Mouse (Mus musculus): ENCODE measurements at regions not wholly inside any gene's neighbourhood (a gene's known extent, or its start where the extent isn't known, plus 50 kb on each side); places are given as distances from the start of the nearest gene placed in this dataset.

DNA sequence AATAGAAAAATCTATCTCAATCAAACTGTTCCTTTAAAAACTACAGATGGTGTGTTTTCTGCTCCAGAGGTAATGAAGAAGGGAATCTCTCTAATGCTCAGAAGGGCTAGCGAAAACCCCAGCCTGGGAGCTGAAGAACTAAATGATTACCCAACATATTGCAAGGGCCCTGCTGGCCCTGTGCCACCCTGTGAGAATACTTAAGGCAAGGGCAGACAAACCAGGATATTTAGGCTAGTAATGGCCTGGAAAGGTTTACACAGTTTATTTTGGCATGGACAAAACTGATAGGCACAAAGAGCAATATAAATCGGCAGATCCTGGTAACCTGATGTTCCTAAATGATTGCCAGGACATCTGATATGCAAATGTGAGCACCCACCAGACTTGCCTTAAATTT lies 428.3 kb downstream of the Tns3 start:
- ATAC-seq (replicated peaks in 1 of 2; ENCODE audit: insufficient read depth in 1 of 2, low FRiP score in 2 of 2, low TSS enrichment in 1 of 2, low read depth in 1 of 2, poor library complexity in 2 of 2, severe bottlenecking in 2 of 2), result no peak

DNA sequence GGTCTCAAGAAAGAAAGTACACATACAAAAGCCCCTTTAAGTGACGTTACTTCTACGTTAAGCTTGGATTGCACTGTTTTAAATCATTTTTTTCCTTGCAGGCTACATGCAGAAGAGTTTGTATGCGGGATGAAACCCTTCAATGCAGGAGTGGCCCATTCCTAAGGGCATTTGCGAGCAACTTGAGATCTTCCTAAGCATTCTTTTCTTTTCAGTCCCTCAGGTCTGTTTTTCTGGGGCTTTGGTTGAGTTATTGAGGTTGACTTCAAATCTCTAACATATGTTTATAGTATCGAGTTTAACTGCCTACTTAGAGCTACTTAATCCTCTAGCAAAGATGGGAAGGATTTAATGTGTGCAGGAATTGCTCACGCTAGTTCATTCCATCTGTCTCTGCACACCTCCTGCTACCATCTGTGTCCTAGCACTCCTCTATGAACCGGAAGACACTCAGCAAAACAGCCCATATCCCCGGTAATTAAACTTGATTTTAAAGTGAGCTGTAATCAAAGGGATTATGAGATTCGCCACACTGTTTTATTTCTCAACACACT lies 431.6 kb downstream of the Tns3 start:
- ATAC-seq (replicated peaks in 1 of 2; ENCODE audit: insufficient read depth in 1 of 2, low FRiP score in 2 of 2, low TSS enrichment in 1 of 2, low read depth in 1 of 2, poor library complexity in 2 of 2, severe bottlenecking in 2 of 2), result no peak

DNA sequence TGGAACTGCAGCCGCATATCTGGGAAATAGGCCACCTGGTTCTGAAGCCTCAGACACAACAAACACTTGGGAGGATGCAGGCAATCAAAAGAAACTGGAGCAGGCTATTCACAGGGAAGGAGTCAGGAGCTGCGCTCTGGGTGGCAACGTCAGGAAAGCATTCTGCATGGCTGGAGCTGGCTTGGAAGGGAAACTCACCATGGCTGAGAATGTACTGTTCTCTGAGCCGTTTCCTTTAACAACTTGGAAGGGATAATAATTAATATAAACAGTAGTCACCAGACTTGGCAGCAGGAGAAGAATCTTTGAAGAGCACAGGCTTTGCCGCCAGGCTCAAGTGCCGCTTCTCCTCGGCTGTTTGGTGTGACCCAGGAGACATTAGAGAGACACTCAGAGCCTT lies 434.5 kb downstream of the Tns3 start:
- ATAC-seq (replicated peaks in 1 of 2; ENCODE audit: insufficient read depth in 1 of 2, low FRiP score in 2 of 2, low TSS enrichment in 1 of 2, low read depth in 1 of 2, poor library complexity in 2 of 2, severe bottlenecking in 2 of 2), result no peak

DNA sequence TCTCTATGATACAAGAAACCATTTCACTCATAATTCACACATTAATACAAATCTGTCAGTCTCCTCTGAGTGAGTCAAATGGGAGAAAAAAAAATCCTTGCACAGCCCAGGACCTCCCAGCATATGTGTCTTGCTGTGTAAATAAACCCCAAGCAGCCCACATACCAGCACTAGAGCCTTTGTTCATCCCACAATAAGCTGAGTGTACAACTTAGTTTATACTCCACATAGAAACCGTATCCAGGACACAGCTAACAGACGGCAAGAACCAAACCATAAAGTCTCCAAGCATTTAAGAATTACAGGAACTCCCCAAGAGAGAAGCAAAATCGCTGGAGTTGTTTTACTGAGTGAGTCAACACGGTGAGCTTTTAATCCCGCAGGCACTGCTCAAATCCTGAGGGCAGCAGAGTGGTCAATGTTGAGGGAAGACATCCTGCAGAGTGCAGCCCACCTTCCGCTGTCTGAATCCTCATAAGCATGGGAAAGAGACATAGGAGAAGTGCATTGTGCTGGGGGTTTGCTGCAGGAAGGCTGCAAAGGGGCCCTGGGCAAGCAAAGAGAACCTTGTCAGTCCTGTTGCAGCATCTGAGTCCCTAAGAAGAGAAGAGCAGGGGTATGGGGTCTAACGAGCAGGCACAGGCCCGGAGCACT lies 436.4 kb downstream of the Tns3 start:
- no peak for ATAC-seq (replicated peaks in 1 of 2; ENCODE audit: insufficient read depth in 1 of 2, low FRiP score in 2 of 2, low TSS enrichment in 1 of 2, low read depth in 1 of 2, poor library complexity in 2 of 2, severe bottlenecking in 2 of 2)

DNA sequence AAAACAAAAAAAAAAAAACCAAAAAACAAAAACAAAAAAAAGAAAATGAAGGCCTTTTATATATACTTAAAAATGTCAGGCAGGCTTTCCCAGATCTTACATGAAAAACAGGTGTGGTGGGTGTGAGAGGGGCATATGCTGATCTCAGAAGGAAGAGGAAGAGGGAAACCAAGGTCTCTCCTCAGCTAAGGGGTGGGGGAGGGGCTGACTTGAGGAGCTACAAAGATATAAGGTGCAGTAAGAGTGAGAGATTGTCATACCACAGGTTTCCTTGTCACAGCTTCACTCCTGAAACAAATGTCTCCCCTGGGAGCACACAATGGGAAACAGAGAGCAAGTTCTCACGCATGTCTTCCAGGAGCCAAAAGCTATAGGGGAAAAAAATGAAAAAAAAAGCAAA lies 440.0 kb downstream of the Tns3 start:
- ATAC-seq (replicated peaks in 1 of 2; ENCODE audit: insufficient read depth in 1 of 2, low FRiP score in 2 of 2, low TSS enrichment in 1 of 2, low read depth in 1 of 2, poor library complexity in 2 of 2, severe bottlenecking in 2 of 2), result no peak

DNA sequence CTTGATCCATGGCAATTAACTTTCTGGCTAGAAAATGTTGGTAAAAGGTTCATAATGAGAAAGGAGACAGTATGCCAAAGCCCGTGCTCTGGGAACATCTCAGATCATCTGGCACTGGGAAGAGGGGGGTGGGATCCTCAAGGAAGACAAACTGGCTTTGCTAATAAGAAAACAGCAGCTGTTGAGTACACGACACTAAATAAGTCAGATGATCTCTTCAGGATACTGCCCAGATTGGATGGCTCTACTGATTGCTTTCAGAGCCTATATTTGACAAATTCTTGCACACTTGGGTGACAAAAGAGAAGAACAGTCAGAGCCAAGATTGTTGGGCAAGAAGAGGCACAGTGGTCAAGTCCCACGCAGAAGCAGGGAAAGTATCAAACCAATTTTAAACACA lies 443.7 kb downstream of the Tns3 start:
- no peak for ATAC-seq (replicated peaks in 1 of 2; ENCODE audit: insufficient read depth in 1 of 2, low FRiP score in 2 of 2, low TSS enrichment in 1 of 2, low read depth in 1 of 2, poor library complexity in 2 of 2, severe bottlenecking in 2 of 2)

DNA sequence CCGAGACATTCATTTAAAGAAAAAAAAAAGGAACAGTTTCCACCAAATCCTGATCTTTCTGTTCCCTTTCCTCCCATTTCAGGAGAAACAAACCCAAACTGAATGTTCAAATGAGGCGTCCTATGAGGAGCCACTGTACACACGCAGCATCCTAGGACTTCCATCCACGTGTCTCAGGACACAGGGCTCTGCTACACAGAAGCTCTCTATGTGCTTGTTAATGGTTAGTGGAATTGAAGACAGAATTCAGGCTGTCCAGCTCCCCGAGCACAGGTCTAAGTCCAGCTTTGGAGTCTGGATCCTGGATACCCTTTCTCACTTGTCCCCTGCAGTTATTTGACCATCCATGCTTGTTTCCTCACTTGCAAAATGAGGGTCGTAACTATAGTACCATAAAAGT lies 444.4 kb downstream of the Tns3 start:
- ATAC-seq (replicated peaks in 1 of 2; ENCODE audit: insufficient read depth in 1 of 2, low FRiP score in 2 of 2, low TSS enrichment in 1 of 2, low read depth in 1 of 2, poor library complexity in 2 of 2, severe bottlenecking in 2 of 2), result no peak

DNA sequence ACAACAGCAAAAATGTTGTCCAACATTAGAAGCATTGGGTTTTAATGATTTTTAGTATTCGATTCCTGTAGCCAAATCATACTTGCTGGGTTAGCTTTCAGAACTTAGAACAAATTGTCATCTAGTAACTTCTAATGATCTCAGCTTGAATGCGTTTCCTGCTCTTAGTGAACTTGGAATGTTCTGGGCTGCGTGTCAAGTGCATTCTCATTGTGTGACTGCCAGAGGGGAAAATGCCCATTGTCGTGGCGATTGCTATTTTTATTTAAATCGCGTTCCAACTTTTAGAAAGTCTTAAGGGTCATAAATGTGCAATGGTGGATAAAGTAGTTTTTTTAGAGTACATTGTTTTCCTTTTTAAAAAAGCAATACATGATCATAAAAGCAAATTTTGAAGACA lies 448.7 kb downstream of the Tns3 start:
- ATAC-seq (replicated peaks in 1 of 2; ENCODE audit: insufficient read depth in 1 of 2, low FRiP score in 2 of 2, low TSS enrichment in 1 of 2, low read depth in 1 of 2, poor library complexity in 2 of 2, severe bottlenecking in 2 of 2), result no peak

DNA sequence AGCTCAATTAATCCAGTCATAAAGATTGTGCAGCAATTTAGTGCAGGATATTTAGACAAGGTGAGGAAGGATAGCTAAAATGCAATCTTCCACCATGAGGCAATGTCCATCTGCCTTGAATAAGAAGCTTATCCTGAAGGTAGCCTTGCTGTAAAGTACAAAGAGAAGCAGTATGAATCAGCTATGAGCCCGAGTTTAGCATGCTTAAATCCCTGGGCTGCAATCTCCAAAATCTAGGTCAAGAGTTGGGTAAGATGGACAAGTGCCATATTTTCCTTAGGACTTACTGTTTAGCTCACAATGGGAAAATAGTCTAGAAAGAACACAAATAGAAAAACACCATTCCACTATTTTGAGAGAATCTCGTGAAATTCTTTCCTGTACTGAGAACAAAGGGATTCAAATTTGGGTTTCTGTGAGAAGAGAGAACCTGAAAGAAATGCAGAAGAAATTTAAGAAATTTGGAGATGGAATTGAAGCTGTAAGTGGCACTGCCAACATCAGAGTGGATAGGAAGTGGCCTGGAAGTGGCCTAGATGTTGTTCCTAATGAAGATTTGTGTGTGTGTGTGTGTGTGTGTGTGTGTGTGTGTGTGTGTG lies 449.9 kb downstream of the Tns3 start:
- ATAC-seq (replicated peaks in 1 of 2; ENCODE audit: insufficient read depth in 1 of 2, low FRiP score in 2 of 2, low TSS enrichment in 1 of 2, low read depth in 1 of 2, poor library complexity in 2 of 2, severe bottlenecking in 2 of 2), result no peak

DNA sequence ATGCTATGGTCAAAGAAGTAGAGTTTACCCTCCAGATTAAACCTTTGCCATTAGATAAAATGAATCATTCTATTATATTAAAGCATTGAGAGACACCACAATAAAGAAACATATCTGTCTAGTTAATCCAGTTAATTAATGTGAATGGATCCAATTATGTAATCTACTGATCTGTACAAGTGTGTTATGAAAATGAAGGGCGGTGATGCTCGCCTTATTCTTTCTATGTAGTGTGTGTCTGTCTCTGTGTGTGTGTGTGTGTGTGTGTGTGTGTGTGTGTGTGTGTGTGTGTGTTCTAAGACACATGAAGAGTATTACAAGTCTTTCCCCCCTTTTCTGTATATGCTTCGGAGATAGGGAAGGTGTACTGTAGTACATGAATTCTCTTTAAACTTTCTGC lies 451.2 kb downstream of the Tns3 start:
- ATAC-seq (replicated peaks in 1 of 2; ENCODE audit: insufficient read depth in 1 of 2, low FRiP score in 2 of 2, low TSS enrichment in 1 of 2, low read depth in 1 of 2, poor library complexity in 2 of 2, severe bottlenecking in 2 of 2), result no peak

DNA sequence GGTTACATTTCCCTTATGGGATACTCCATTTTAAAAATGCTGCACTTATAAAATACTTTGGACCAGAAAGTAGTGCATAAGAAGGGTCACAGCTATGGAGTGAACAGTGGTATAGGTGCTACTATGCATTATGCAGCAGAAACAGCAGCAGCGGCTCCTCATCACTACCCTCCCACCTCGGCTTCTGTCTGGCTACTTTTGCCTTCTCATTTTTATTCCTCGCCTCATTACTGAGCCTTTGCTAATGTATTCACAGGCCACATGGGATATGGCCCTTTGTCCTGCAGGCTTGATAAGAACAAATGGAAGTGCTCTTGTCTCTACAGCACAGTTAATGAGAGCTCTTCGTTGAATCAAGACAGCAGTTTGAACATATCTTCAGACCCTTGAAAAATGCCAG lies 451.6 kb downstream of the Tns3 start:
- ATAC-seq (replicated peaks in 1 of 2; ENCODE audit: insufficient read depth in 1 of 2, low FRiP score in 2 of 2, low TSS enrichment in 1 of 2, low read depth in 1 of 2, poor library complexity in 2 of 2, severe bottlenecking in 2 of 2), result no peak

DNA sequence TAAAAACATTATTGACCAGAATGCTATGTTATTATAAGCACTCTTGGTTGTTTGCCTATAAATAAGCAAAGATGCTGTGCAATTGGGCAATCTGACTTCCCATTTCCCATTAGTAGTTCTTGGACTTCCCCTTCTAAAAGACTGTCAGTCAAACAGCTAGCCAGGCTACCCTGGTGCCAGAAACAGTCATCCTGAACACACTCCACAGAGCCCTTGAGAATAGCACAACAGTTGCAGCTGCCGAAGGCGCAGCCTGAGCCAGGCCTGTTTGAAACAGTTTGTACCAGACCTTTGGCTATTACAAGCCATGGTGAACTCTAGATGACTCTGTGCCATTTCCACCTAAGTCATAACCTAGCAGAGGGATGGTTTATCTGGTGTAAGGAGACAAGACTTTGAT lies 455.3 kb downstream of the Tns3 start:
- ATAC-seq (replicated peaks in 1 of 2; ENCODE audit: insufficient read depth in 1 of 2, low FRiP score in 2 of 2, low TSS enrichment in 1 of 2, low read depth in 1 of 2, poor library complexity in 2 of 2, severe bottlenecking in 2 of 2), result no peak

DNA sequence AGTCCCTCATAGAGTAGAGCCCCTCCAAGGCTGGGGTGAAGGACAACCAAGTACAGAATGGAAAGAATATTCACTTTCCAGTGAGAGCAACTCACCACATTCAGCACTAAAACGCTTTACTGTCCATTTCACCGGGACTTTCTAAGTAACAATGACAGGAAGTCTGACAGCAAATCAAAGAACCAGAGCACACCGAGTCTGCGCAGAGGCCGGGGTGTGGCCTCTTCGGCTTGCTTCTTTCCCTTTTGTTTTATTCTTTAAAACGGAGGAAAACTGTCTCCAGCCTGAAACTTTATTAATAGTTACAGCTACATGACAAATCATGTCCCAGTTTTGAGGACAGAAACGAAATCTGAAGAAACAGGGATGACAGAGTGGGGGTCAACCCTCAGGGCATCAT lies 465.0 kb downstream of the Tns3 start:
- ATAC-seq (replicated peaks in 1 of 2; ENCODE audit: insufficient read depth in 1 of 2, low FRiP score in 2 of 2, low TSS enrichment in 1 of 2, low read depth in 1 of 2, poor library complexity in 2 of 2, severe bottlenecking in 2 of 2), result no peak
